Mouse (Mus musculus): Measurements from ENCODE around the gene Smpd3.

DNA sequence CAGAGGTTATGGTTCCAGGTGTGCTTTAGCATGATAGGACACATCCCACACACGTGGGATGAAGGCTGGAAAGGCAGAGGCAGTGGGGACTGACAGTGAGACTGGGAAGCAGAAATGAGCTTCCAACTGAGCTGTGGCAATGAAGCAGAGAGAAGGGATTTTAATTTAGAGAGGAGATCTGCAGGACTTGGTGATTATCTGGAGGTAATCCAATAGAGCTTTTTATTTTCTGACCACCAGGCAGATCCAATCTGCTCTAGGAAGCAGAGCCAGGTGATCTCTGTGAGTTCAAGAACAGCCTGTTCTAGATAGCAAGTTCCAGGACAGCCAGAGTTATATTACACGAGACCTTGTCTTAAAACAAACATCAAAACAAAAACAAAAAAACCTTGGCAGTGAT is 24.0 kb downstream of the Smpd3 start:
- TF ChIP-seq CTCF (IDR thresholded peaks at IDR 0.05; ENCODE audit: insufficient read depth, low read depth, low read length) (no peak), POLR2A (IDR thresholded peaks at IDR 0.05; ENCODE audit: insufficient read depth, low read depth, low read length) (no peak)
